Mouse (Mus musculus): ENCODE results near the gene Dirc2.

Dirc2 gene

GRCm38 (mm10) chr16:35768785-35769642 lies at the start of gene Dirc2:
TSS of gene Dirc2 (minus strand) at chr16:35769356.
- peak; percentile 76 for DNase-seq

GRCm38 (mm10) chr16:35817255-35818089 lies 48.3 kb upstream of the Dirc2 start:
- DNase-seq, result peak; percentile 85

GRCm38 (mm10) chr16:35813119-35813518 lies 44.0 kb upstream of the Dirc2 start:
- no peak for DNase-seq

- DNase-seq, result no peak
Observed at GRCm38 (mm10) chr16:35808838-35809237, 39.7 kb upstream of the Dirc2 start.

- no peak for DNase-seq
Observed at GRCm38 (mm10) chr16:35807663-35807992, 38.5 kb upstream of the Dirc2 start.

GRCm38 (mm10) chr16:35806973-35807662 lies 38.0 kb upstream of the Dirc2 start:
- DNase-seq, result no peak

GRCm38 (mm10) chr16:35803723-35804122 lies 34.6 kb upstream of the Dirc2 start:
- no peak for DNase-seq

GRCm38 (mm10) chr16:35802163-35802562 lies 33.0 kb upstream of the Dirc2 start:
- DNase-seq, result no peak

- no peak for DNase-seq
Observed at GRCm38 (mm10) chr16:35791962-35792521, 22.9 kb upstream of the Dirc2 start.

GRCm38 (mm10) chr16:35788330-35788729 lies 19.2 kb upstream of the Dirc2 start:
- DNase-seq, result no peak

GRCm38 (mm10) chr16:35787568-35788189 lies 18.5 kb upstream of the Dirc2 start:
- DNase-seq, result no peak

- no peak for DNase-seq
Observed at GRCm38 (mm10) chr16:35787163-35787562, 18.0 kb upstream of the Dirc2 start.

GRCm38 (mm10) chr16:35784134-35784725 lies 15.1 kb upstream of the Dirc2 start:
- no peak for DNase-seq

- no peak for DNase-seq
Observed at GRCm38 (mm10) chr16:35783207-35783573, 14.0 kb upstream of the Dirc2 start.

- DNase-seq, result no peak
Observed at GRCm38 (mm10) chr16:35782451-35783206, 13.5 kb upstream of the Dirc2 start.

GRCm38 (mm10) chr16:35781651-35782050 lies 12.5 kb upstream of the Dirc2 start:
- no peak for DNase-seq

- DNase-seq, result no peak
Observed at GRCm38 (mm10) chr16:35781096-35781495, 11.9 kb upstream of the Dirc2 start.

- DNase-seq, result no peak
Observed at GRCm38 (mm10) chr16:35779681-35780080, 10.5 kb upstream of the Dirc2 start.

GRCm38 (mm10) chr16:35777768-35778167 lies 8.6 kb upstream of the Dirc2 start:
- DNase-seq, result no peak

- no peak for DNase-seq
Observed at GRCm38 (mm10) chr16:35776737-35777136, 7.6 kb upstream of the Dirc2 start.

- no peak for DNase-seq
Observed at GRCm38 (mm10) chr16:35775835-35776234, 6.7 kb upstream of the Dirc2 start.

Data from lung, postnatal 14 days (tissue).